Mouse (Mus musculus): ENCODE results near the gene Abhd15.

The Abhd15 gene

DNA sequence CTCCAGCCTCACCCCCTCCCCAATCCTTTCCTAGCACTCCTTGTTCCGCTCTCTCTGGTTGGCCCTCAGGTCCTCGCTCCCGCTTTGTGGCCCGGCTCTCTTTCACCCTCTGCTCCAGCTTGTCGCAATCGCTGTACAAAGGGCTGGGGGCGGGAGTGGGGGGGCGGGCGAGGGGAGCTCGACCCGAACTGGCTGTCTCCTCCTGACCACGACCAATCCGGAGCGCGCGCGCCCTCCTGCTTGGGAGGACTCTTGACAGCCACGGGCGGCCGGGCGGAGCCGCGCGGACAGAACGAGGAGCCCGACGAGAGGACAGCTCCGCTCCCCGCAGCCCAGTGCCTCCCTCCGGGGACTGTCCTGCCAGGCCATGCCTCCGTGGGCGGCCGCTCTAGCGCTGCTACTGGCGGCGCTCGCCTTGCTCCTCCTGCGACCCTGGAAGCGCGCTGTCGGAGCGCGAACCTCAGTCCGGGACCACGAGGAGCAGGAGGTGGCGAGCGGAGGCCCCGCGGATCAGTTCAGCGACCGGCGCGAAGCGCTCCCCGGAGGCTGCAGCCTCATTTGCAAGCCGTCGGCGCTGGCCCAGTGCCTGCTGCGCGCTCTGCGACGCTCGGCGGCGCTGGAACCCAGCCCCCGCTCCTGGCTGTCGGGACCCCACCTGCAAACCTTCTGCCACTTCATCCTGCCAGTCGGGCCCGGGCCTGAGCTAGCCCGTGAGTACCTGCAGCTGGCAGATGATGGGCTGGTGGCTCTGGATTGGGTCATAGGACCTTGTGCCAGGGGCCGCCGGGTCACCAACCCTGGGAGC lies at the start of gene Abhd15:
Gene Abhd15, plus strand, starts transcription at position 290 of the 805 bp plus-strand sequence.
- DNase-seq = peak; percentile 75

DNA sequence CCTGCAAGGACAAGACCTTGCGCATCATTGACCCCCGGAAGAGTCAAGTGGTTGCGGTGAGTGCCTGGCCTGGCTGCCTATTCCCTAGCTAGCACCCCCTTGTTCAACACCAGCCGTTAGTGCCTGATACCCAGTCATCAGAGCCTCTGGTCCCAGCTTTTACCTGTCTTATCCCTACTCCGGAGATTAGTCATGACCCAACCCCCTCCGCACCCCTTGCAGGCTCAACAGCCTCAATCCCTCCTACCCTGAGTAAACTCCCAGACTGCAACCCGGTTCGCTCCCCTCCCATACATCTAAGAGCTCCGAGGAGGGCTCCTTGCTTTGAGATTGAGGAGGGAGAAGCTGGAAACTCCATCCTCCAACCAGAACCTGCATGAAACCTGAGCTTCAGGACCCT lies 48.4 kb upstream of the Abhd15 start:
- DNase-seq = no peak

DNA sequence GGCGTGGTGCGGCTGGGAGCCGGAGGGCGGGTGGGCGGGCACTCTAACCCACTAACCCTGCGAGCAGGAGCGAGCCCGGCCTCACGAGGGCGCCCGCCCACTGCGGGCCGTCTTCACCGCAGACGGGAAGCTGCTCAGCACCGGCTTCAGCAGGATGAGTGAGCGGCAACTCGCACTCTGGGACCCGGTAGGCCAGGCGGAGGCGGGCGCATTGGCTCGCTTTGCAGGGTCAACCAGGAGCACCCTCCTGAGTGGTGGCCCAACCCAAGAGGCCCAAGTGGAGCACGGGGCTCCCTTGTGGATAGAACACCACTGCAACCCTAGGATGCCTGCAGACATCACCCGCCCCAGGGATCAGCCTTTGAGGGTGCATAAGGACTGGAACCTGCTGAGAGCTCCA lies 47.8 kb upstream of the Abhd15 start:
- DNase-seq = peak; percentile 93

DNA sequence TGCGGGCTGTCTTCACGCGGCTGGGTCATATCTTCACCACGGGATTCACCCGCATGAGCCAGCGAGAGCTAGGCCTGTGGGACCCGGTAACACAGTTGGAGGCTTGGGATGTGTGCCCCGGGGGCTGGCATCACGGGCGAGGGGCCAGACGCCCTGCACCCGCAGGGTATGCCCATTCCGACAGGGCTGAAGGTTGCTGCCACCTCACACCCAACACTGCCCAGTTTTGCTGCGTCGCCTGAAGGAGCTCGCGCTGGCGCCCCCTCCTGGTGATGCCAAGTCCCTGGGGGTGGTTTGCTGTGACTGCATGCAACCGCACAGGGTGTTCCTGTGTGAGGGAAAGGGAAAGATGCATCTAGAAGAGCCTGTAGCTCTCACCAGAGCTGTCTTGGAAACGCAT lies 47.1 kb upstream of the Abhd15 start:
- peak; percentile 88 for DNase-seq

DNA sequence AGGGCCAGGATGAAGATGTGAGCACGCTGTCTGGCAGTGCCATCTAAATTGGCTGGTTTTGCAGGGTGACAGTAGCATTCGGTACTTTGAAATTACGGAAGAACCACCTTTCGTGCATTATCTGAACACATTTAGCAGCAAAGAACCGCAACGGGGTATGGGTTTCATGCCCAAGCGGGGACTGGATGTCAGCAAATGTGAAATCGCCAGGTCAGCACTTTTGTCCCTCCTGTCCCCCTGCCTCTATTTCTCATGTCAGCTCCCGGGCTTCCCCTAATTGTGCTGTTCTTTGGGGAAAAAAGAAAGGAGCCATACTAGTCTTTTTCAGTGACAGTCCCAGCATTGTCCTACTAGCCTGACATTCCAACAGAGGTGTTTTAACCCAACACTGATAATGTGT lies 46.5 kb upstream of the Abhd15 start:
- DNase-seq = no peak

DNA sequence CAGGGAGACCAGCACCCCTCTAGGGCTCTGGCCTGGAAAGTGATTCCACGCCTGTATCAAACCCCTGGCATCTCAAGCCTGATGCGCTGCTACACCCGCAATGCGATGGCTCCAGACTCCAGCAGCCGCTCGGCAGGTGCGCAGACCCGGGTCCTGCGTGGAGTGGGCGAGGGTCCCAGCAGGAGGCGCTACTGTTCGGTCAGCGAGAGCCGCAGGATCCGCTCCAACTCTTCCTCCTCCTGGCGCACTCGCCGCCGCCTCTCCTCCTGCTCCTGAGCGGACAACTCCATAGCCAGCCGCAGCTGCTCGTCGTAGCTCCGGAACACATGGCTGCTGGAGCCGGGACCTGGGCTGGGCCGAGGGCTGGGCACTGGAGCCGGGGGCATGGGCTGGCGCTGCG lies 43.5 kb upstream of the Abhd15 start:
- DNase-seq = no peak

DNA sequence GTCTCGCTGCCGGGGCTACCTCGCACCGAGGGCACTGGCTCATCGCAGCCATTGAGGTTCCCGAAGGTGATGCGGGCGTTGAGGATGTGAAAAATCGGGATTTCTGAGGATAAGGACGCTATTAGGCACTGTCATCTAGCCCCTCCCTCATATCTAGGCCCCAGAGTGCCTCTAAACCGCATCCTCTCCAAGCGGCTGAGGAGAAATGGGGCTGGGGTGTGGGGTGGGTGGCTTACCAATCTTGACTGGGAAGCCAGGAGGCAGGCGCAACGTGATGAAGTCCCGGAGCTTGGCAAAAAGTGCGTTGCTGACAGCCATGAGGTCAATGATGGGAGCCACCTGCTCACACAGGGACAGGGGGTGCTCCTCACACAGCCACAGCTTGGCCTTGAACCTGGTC lies 42.1 kb upstream of the Abhd15 start:
- no peak for DNase-seq

DNA sequence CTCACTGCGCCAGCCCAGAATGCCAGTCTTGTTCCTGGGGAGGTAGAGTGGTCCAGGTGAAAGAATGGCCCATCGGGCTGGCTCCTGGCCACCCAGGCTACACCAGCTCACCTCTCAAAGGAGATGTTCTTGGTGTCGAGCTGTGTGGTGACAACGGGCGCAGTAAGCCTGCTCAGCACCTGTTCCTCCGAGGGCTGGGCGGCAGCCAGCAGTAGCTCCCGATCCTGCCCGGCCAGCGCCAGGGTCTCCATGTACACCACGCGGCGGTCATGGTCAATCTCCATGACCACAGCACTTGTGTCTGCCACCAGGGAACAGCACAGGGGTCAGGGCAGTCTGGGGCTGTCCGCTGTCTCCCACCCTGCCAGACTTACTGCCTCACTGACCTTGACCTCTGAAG lies 38.7 kb upstream of the Abhd15 start:
- no peak for DNase-seq

DNA sequence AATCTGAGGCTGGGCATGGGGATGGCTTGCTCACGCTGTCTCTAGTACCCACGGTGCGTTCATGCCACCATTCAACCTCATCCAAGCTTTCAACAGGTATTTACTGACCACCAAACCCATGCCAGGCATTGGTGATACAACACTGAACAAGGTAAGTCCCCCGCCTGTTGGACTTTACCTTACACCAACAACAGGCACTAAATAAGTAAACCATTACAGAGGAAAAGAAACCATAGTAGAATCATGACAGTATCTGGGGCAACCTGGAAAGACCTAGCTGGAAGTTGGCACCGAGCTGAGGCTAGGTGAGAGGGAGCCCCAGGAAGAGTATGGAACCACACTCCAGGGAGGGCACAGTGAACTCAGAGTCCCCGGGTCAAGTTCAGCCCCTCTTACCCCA lies 38.0 kb upstream of the Abhd15 start:
- no peak for DNase-seq

DNA sequence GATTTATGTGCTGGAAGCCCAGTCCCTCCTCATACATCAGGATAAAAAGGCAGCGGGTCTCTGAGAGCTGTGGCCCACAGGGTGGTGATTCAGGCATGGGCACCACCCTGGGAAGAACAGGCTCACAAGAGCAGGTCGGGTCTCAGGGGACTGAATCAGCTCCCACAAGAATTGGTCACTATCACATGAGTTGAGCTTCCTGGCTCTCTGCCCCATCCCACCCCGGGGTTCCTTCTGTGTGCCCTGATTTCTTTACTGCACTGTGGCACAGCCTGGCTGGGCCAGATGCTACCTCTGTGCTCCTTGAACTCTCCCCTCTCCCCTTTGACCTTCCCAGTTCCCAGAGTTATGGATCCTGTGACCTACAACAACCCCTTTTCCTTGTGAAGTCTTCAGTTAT lies 31.9 kb upstream of the Abhd15 start:
- DNase-seq = no peak

DNA sequence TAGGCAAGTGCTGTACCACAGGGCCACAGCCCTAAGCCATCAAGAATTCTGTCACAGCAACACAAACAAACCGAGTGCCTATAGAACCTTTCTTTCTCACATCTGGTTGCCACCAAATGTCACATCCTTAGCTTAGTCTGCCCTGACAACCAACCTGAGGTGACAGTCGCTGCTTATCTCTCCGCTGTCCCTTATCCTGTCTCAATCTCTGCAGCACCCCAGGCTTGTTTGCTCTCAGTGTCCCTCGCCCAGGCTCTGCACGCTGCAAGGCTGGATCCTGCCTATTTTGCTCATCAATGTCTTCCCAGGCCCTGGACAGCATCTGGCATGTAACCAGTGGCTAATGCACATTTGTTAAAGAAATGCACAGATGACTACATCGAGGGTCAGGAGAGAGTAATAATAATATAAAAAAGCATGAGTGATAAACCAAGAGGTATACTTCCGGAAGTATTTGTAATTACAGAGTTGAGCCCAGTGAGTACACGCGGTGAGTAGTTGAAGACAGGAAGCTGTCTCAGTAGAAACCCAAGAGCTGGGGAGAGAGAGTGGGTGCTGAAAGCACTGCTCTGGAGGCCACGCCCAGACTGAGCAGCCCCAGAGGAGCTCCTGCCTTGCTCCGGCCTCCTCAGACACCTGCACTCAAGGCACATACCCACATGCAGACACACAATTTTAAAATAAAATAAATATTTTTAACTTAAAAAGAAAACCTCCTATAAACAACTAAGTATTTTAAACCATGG lies 31.2 kb upstream of the Abhd15 start:
- DNase-seq = peak; percentile 78

DNA sequence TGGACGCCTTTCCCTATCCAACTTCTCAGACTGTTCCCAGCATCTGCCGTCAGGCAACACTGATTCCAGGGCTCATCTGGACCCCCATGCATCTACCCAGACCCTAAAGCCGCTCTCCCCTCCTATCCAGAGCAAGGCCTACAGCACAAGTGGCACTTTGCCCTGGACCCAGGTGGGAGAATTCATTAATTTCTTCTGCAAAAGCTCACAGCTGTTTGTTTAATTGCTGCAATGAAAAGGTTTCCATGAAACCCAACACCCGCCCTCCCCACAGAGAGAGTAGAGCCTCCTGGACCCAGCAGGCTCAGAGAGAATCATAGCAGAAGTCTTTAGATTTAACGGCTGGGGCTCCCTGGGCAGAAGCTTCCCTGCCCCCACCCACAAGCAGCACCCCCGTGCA lies 29.7 kb upstream of the Abhd15 start:
- DNase-seq = no peak

DNA sequence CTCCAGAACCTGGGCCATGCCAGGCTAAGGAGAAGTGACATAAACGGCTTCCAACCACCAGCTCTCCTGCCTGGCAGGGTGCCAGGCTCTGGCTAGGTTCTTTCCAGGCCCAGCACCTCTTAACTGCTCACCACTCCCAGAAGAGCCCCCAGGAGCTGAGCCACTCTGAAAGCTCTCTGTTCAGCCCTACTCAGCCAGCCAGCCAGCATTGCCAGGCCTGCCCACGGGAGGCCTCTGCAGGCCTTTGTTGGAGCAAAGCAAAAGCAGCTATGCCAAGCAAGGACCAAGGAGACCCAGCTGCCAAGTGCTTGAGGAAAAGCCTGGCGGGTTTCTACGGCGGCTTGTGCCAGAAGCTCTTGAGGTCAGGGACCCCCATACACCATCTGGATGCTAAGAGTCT lies 28.1 kb upstream of the Abhd15 start:
- no peak for DNase-seq

DNA sequence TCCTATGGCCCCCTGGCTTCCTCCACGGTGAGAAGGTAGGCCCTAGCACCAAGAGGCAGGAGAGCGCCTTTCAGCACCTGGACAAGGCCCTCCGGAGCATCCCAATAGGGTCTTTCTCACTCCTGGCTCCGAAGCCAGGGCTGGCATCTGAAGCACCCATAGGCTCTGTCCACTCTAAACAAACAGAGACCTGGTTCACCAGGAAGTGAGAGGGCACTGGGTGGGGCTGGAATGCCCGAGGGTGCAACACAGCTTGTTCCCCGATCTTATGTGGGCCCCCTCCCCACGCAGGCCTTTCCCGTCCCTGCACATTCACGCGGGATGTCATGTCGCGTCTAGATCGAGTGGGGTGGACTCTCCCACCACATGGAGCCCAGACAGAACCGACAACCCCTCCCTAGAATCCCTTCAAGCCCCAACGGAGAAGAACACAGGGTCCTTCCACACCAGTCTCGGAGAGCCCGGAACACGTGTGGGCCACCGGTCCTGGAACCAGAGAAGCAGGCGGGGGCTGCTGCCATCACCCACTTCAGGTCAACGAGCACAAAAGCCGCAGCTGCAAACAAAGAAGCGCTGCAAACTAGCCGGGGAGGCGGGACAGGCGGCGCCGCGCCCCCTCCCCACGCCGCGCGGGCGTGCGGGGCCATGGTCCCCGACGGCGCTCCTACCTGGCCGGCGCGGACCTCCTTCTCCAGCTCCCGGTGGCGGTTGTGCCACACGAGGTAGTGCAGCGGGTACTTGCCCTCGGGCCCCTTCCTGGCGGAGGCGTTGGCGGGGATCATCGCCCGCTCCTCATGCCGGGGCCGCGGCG lies 25.9 kb upstream of the Abhd15 start:
- peak; percentile 46 for DNase-seq

DNA sequence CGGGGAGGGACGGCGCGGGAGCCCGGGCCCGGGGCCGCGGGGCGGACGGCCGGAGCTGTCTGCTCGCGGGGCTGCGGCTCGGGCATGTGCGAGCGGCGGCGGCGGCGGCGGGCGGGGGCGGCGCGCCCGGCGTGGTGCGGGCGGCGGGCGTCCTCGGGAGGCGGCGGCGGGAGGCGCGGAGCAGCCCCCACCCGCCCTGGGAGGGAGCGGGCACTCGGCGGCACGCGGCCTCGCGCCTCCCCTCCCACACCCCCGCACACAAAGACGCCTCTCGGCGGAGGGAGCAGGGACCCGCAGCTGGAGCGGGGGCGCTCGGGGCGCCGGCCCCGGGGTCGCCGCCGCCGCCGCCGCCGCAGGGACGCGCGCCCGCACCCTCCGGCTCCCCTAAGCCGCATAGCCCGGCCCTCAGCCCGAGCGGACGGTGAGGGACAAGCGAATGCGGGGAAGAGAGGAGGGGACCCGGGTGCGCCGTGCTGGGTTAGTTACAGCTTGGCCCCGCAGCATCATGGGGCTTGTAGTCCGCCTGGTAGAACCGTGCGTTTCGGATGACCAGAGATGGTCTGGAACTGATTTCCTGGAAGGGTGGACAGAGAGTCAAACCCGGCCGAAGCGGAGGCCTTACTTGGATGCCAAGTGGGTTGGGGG lies 25.2 kb upstream of the Abhd15 start, which contains the start of gene Ankrd13b:
Gene Ankrd13b, minus strand, starts transcription at position 88 of the 645 bp plus-strand sequence.
- DNase-seq = peak; percentile 62

DNA sequence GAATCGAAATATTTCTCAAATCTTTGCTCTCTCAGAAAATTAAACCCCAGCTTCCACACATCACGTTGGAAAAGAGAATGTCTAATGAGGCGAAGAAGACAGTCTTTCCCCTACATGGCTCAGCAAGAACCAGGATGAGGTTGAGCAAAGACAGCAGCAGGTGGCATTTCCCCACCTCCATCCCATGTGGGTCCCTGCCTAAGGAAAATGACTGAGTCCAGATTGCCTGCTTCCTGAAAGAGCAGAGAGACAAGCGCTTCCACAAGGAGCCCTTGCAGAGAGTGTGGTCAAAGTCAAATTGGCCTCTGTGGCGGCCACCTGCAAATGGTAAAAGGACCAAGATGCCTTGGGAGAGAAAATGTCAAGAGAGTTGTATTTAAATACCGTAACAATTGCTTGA lies 24.5 kb upstream of the Abhd15 start:
- no peak for DNase-seq

DNA sequence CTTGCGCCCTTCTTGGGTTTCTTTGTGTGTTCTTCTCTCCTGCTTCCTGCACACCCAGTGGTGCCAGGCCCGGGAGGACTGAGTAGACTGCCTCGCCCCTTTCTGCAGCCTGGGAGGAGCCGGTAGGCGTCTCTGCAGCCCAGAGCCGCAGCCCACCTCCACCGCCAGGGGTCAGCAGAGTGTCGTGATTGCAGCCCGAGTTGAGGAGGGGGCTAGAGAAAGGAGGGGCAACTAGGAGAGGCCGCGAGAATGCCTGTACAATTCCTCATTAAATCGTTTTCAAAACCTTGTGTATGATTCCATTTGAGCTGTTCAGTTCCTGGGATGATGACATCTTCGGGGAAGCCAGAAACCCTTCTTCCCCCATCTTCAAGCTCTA lies 23.8 kb upstream of the Abhd15 start:
- peak; percentile 96 for DNase-seq

DNA sequence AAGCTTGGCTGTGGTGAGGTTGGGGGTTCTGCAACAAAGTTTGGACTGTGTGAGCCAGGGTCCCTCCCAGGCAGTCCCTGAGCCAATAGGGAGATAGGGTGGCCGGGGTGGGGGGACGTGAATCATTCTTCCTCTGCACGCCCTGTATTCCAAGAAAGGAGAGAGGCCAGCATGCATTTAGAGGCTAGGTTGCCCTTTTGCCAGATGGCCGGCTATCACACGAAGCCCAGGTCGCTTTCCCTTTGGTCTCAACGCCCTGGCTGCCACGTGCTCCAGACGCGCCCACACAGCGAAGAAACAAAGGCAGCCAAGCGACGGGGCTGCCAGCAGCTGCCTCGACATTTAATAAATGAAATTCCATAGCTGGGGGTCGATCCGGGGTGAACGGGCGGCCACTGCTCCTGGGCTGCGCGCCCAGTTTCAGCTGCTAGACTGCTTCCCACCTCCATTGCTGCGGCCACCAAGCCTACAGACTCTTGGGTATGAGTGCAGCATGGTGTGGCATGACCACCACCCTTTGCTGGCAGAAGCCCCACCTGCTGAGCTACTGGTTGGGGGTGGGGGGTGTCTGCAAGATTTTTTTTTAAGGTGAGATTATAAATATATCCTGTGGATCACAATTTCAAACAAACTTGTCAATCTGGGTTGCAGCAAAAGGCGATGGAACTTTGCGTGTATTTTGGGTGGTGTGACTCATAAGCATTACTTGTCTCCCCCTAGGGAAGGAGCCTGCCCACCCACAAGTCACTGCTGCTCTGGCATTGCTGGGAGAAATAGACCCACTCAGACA lies 23.2 kb upstream of the Abhd15 start:
- peak; percentile 40 for DNase-seq

DNA sequence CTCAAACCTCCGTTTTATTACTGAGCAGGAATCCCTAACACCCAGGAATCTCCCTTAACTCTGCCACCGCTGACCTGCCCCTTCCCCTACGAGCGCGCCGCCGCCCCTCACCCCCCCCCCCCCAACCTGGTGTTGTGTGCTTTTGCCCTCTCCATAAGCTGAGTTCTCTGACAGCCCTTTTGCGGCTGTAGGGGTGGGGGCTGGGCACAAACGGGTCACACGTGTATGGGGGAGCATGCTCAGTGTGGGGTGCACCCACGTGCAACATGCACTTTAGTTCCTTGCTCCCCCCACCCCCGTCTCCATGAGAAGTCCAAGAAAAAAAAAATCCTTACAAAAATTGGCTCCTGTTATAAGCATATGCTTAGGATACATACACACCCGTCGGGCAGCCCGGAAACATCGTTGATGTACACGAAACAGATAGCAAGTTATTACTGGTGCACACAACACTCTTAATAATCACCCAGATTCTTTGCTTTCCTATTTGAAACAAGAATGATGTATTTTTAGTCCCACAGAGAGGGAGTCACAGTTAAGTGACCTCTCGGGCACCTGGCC lies 22.5 kb upstream of the Abhd15 start:
- peak; percentile 66 for DNase-seq

DNA sequence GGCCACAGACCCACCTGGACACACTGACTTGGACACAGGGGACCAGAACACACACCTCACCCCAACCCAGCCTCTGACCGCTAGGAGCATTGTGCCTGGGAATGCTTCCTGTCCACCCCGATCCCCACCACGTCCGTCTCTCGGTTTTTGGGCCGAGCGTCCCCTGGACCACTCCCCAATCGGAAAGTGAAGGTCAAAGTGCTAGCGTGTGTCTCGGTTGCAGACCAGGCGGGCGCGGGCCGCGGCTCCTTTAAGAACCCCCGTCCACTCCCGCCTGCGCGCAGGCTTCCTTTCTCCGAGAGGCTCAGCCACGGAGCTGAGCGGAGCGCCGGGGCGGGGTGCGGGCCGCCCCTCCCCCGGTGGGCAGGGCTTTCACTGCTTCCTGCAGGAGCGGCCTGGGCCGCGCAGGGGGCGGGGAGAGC lies 22.0 kb upstream of the Abhd15 start:
- peak; percentile 93 for DNase-seq

DNA sequence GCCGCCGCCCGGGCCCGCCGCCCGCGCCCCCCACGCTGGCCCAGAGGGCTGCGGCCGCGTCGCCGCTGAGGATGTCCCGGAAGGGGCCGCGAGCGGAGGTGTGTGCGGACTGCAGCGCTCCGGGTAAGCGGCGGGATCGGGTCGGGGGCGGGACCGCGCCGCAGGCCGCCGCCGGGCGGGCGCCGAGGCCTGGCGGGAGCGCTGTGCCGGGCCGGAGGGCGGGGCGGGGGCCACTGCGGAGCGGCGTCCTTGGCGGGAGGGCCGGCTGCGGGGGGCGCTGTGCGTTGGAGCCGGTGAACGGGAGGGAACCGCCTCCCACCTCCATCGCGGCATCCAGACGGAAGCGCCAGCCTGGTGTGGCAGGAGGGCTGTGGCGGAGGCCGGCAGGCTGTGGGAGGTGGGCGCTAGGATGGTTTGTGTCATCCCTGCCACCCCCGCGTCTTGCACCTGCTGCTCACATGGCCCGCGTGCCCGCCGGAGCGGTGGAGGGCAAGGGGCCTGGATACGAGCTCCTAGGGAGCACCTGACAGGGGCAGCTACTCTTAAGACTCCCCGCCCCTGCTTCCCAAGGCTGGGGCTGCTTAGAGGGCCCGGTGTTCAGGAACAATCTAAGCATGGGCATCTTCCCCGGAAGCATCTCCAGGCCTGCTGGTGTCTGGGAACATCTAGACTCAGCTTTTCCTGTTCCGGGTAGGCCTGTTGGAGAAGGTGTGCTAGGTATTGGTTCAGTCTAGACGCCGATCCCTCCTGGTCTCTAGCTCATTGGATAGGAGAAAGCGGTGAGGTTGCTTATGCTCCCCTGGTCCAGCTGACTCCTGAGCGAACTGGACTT lies 21.2 kb upstream of the Abhd15 start, which contains the start of gene Git1:
Gene Git1, plus strand, starts transcription at position 51 of the 832 bp plus-strand sequence.
- peak; percentile 65 for DNase-seq

Data from thymus, postnatal 25 days (tissue).